Mouse (Mus musculus): ENCODE data around the gene AC129217.1.

DNA sequence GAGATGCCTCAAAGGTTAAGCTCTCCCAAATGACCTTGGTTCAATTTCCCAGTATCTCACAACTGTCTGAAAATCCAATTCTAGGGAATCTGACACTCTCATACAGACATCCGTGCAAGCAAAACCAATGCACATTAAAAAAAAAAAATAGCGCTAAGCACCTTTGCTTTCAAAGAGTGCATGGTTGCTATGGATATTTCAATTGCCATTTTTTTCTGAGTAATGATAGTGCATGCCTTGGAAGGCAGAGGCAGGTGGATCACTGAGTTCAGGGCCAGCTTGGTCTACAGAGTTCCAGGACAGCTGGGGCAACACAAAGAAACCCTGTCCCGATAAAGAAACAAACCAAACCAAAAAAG is 51.4 kb downstream of the AC129217.1 start:
- TF ChIP-seq CTCF (IDR thresholded peaks at IDR 0.05; ENCODE audit: low read depth, low read length): no peak
- no peak for TF ChIP-seq GATA2 (IDR thresholded peaks at IDR 0.05; ENCODE audit: borderline replicate concordance, low read depth, low read length)
- TF ChIP-seq POLR2AphosphoS5 (IDR thresholded peaks at IDR 0.05; ENCODE audit: insufficient replicate concordance, low read depth, low read length): no peak
- TF ChIP-seq GATA1 (IDR thresholded peaks at IDR 0.05; ENCODE audit: borderline replicate concordance, low read length): no peak

Data from G1E (cell line).